26 mouse cellular contexts compared by ENCODE assay signal in genomic region chr5:90987605-90988004, GRCm38 (mm10). TPM values are rescaled to one million over a fixed set of nuclear protein-coding genes. Genes with fewer than 3 reads are reported as not detected.
DNase-seq lines count a peak whose midpoint lies in the region; ATAC-seq and TF ChIP-seq lines count a peak whose summit lies in the region.
"Had no signal": no experiment of that assay in that cellular context is flagged by ENCODE, and none has a peak within 500 bp of the region (broad histone marks: within the 10 kb centered on the region; RNA-seq: fewer than 3 reads in every experiment).

No protein-coding gene starts in this region.

- DNase-seq in lung, postnatal 25 days (ENCODE audit: low spot score) = peak; percentile 2
- DNase-seq in lung, adult 2 months = no peak
- DNase-seq in brain, embryonic 14.5 days (ENCODE audit: low read depth) = peak; percentile 94
- DNase-seq in retina, embryonic 14.5 days (ENCODE audit: low spot score) = peak; percentile 69
- no peak for DNase-seq in urinary bladder, postnatal 14 days (ENCODE audit: low spot score)
- DNase-seq in T-cell, adult 2 months (ENCODE audit: low spot score) = no peak
- DNase-seq: adrenal gland, postnatal 10 days; cerebellum, postnatal 10 days; gastrocnemius, adult 2 months; heart, postnatal 36 days; kidney, postnatal 36 days; layer of hippocampus, adult 9-11 months; right cerebral cortex, postnatal 14 days; spleen, adult 18-20 months; thymus, postnatal 36 days had no signal

- 28% methylated on average over 5 of the region's 5 CpGs for WGBS in lung, adult 2 months
- 38% methylated on average over 5 of the region's 5 CpGs for WGBS in forebrain, embryonic 12.5 days

- no peak overlapping the region for H3K27ac ChIP-seq in forebrain, embryonic 12.5 days
- H3K27ac ChIP-seq: gastrocnemius, adult 2 months; heart, embryonic 13.5 days; hindbrain, embryonic 14.5 days; left cerebral cortex, adult 2 months; liver, embryonic 12.5 days had no signal

- no peaks in the 10 kb centered on the region for H3K9me3 ChIP-seq in forebrain, embryonic 12.5 days
- H3K9me3 ChIP-seq: heart, embryonic 13.5 days; liver, embryonic 12.5 days had no signal

- no peak overlapping the region for H3K9ac ChIP-seq in forebrain, embryonic 12.5 days
- H3K9ac ChIP-seq: heart, embryonic 13.5 days; hindbrain, embryonic 14.5 days; liver, embryonic 12.5 days had no signal

- H3K27me3 ChIP-seq in forebrain, embryonic 12.5 days = 0 out of 2 replicates have a peak, but pooled peaks cover 2% of the 10 kb centered on the region
- H3K27me3 ChIP-seq: heart, embryonic 13.5 days; liver, embryonic 12.5 days; Patski had no signal

- TF ChIP-seq CTCF in lung, adult 2 months (IDR thresholded peaks at IDR 0.05; ENCODE audit: insufficient read depth, low read length) = no peak
- TF ChIP-seq CTCF in brain, embryonic 14.5 days (IDR thresholded peaks at IDR 0.05; ENCODE audit: borderline replicate concordance, extremely low read depth, insufficient read depth, insufficient read length) = no peak

- no peak for TF ChIP-seq POLR2A in lung, adult 2 months (IDR thresholded peaks at IDR 0.05; ENCODE audit: borderline replicate concordance, extremely low read depth, low read depth, low read length)
- no peak for TF ChIP-seq POLR2A in brain, embryonic 14.5 days (IDR thresholded peaks at IDR 0.05; ENCODE audit: borderline replicate concordance, extremely low read depth, insufficient read depth, insufficient read length, poor library complexity, severe bottlenecking)

- peaks cover 2% of the 10 kb centered on the region; the same call in 1 of the 2 replicates for H3K4me1 ChIP-seq in lung, adult 2 months (ENCODE audit: control insufficient read depth, insufficient read depth, low read length)
- 0 out of 2 replicates have a peak, but pooled peaks cover 4% of the 10 kb centered on the region for H3K4me1 ChIP-seq in forebrain, embryonic 12.5 days
- H3K4me1 ChIP-seq: heart, embryonic 13.5 days; liver, embryonic 12.5 days had no signal

- H3K4me3 ChIP-seq in lung, adult 2 months (replicated peaks; ENCODE audit: extremely low read depth, low read depth, low read length) = no peak overlapping the region
- no peak overlapping the region for H3K4me3 ChIP-seq in forebrain, embryonic 12.5 days (replicated peaks)
- H3K4me3 ChIP-seq: gastrocnemius, adult 2 months; heart, embryonic 13.5 days; left cerebral cortex, adult 2 months; liver, embryonic 12.5 days; myocyte had no signal

- peak overlapping the region; percentile 21; the same call in 1 of the 2 replicates for H3K4me2 ChIP-seq in forebrain, embryonic 12.5 days
- H3K4me2 ChIP-seq: heart, embryonic 13.5 days; hindbrain, embryonic 14.5 days; liver, embryonic 12.5 days had no signal

- ATAC-seq in forebrain, embryonic 12.5 days (ENCODE audit: low FRiP score) = peak; percentile 96
- ATAC-seq: activated CD4-positive, CD25-positive, alpha-beta regulatory T cell, adult 4 months; liver, embryonic 12.5 days; Patski had no signal

- H3K36me3 ChIP-seq in forebrain, embryonic 12.5 days (replicated peaks) = no peaks in the 10 kb centered on the region
- H3K36me3 ChIP-seq: heart, embryonic 13.5 days; liver, embryonic 12.5 days had no signal

RNA-seq across cellular contexts. Expression of gene Epgn, which starts 39.7 kb away (rescaled TPM):
- not detected in 2 replicates for polyA plus RNA-seq in lung, adult 2 months (2012; rRNA removed)
- 0.26 and 0.39 TPM in 2 replicates for polyA plus RNA-seq in brain, embryonic 14.5 days (2012; rRNA removed)
- 0.15 TPM in 1 of 2 replicates, not detected in the other for polyA plus RNA-seq in forebrain, embryonic 12.5 days (2016; fragmentation: Nextera tagmentation; extraction: Ambion mirVana)
- polyA plus RNA-seq: activated CD4-positive, CD25-positive, alpha-beta regulatory T cell, adult 4 months; hindbrain, embryonic 14.5 days; intestine, embryonic 14.5 days; kidney, embryonic 14.5 days; liver, embryonic 12.5 days; stomach, embryonic 14.5 days had no signal

RNA-seq across cellular contexts. Expression of gene Mthfd2l, which starts 56.7 kb away (rescaled TPM):
- 21.9 and 40.0 TPM in 2 replicates for polyA plus RNA-seq in lung, adult 2 months (2012; rRNA removed)
- polyA plus RNA-seq in brain, embryonic 14.5 days (2012; rRNA removed) = 64.9 and 81.9 TPM in 2 replicates
- polyA plus RNA-seq in forebrain, embryonic 12.5 days (2016; fragmentation: Nextera tagmentation; extraction: Ambion mirVana) = 96.0 and 100 TPM in 2 replicates

Comparison
In these comparisons a context has a peak if more than half of its experiments do, and no peak if none do; other contexts are left out.
1. DNase-seq: peak in lung, postnatal 25 days (single experiment), brain, embryonic 14.5 days (single experiment) and retina, embryonic 14.5 days (single experiment); none in lung, adult 2 months (single experiment), urinary bladder, postnatal 14 days (single experiment) and T-cell, adult 2 months (single experiment).